Mouse (Mus musculus): ENCODE measurements around the gene Pde9a.

- TF ChIP-seq CTCF (IDR thresholded peaks at IDR 0.05; ENCODE audit: control insufficient read depth, insufficient read depth, insufficient read length) (no peak), MAX (IDR thresholded peaks at IDR 0.05) (no peak)
Observed at GRCm38 (mm10) chr17:31510944-31511343, 124.9 kb downstream of the Pde9a start.
